Mouse (Mus musculus) frontal cortex, postnatal 14 days (tissue): ENCODE data around the gene Cisd3.
"Not testable (repeated sequence)": the region's sequence is repeated elsewhere in the genome, so short reads cannot be mapped to it uniquely, and the experiment has no call there.

Experiments
- DNase-seq, 2 experiments: peaks; one replicate each; pipeline ENCODE4 v3.0.0; 2022; ENCODE audit warnings: low spot score in 2 of 2

Cisd3 gene

DNA sequence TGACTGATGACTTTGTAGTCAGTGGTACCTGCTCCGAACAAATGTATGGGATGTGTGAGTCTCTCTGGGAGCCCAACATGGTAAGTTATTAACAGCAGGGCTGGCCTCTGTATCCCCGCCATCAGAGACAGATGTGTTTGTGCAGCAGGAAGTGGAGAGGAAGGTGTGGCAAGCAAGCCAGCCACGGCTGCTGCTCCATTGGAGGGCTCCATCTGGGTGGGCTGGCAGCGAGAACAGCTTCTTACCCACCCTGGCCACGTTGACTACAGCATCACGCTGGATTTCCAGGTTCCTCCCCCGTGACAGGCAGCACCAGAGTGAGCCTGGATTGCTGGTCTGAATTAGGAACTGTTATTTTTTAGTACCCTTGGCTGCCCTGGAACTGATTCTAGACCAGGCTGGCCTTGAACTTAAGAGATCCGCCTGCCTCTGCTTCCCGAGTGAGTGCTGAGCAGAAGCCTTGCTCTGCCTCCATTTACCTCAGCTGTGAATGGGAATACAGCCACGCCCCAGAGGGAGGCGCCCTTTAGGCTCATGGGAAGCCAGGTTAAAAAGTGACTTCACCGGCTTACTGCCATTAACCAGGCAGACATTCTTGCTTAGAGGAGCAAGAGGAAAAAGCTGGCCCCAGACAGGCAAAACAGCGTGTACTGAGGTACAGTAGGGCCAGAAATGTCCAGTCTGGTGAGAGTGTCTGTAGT is 25.7 kb downstream of the Cisd3 start:
- DNase-seq: no peak

DNA sequence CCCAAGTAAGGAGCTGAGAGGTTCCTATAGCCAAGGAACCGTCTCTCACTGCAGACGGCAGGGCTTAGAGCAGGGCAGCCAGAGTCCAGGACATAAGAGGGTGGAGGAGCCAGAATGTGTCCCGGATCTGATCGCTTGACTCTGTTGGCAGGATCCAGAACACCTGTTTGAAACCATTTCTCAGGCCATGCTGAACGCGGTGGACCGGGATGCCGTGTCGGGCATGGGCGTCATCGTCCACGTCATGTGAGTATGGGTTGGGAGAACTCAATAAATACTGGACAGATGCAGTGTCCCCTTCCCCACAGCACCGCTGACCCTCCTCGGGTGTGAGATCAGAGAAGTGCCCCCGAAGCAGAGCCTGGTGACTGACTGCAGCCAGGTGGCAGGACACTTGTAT is 26.7 kb downstream of the Cisd3 start:
- no peak for DNase-seq

DNA sequence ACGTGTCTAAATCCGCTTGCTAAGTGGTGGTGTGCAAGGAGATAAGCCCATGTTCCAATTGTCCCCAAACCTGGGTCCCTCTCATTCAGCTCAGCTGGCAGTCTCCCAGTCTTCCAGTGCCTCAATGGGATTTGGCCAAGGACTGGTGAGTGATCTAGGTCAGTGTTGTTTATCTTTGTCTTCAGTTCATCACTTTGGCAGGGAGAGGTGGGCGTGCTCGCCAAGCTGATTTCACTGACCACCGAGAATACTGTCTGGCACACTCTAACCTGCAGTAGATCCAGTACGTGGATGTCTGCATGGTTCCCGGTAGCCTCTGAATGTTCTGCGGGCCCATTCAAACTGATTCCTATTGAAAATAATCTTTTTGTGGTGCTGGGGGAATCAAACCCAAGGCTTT is 28.3 kb downstream of the Cisd3 start:
- DNase-seq: no peak

DNA sequence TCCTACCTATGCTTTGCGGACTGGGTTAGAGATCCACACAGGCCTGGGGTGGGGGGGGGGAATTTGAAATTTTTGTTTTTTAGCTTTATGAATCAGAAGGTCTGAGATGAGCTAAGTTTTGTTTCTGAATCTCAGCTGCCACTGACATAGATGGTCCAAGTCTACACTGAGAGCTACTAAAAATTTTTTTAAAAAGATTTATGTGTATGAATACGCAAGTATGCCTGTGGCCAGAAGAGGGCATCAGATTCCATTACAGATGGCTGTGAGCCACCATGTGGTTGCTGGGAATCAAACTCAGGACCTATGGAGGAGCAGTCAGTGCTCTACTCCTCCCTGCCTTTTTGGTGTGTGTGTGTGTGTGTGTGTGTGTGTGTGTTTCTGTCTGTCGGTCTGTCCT is 28.7 kb downstream of the Cisd3 start:
- DNase-seq: no peak

DNA sequence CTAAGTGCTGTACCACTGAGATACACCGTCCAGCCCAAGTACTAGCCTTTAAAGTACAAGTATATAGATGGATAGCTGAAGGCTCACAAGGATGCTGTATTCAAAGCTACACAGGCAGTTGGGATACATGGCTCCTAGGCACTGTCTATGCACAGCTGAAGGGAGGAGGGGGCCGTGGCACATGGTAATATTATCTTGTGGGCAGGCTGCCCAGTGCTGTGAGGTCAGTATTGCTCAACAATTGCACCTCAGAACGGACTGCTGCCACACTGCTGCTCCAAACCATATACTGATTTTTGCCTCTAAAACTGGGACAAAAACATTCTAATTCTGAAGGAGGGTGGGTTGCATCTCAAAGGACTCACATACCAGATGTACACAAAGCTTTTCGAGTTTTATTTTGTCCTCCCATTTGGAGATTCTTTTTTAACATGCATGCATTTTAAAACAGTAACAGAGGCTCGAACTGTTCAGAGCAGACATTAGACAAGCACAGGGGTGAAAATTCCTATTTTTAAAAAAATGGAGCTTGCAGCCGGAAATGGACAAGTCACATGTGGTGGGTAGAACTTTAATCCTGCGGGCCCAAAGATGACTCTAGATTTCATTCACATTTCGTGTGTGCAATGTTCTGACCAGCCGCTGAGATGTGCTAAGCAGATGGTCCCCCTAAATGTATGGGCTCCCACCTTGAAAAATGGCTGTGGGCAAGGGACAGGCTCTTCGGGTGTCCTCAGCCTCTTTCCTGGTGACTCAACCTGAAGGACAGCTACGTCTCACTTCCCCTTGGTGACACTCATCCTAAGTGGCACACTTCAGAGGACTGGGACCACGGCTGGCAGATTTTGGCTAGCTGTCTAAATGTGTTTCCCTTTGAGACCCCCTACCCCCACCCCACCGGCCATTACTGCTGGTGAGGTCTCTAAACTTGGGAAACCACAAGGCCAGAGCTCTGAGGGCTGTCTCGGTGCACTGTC is 29.4 kb downstream of the Cisd3 start:
- no peak for DNase-seq

DNA sequence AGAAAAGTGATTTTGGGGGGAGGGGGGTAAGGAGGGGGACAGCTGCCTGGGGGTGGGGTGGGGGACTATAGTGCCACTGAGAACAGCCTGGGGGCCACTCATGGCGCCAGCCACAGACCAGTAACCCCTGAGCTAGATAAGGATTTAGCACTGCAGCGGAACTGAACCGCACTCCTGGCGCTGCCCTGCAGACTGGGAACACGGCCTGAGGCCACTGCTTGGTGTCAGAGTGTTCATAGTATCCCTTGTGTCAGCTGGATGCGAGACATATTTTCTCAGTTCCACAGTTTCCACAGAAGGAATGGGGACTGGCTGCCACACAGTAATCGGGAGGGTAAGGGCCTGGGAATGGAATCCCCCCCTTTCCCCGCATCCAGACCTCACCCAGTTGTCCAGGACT is 30.4 kb downstream of the Cisd3 start:
- no peak for DNase-seq

DNA sequence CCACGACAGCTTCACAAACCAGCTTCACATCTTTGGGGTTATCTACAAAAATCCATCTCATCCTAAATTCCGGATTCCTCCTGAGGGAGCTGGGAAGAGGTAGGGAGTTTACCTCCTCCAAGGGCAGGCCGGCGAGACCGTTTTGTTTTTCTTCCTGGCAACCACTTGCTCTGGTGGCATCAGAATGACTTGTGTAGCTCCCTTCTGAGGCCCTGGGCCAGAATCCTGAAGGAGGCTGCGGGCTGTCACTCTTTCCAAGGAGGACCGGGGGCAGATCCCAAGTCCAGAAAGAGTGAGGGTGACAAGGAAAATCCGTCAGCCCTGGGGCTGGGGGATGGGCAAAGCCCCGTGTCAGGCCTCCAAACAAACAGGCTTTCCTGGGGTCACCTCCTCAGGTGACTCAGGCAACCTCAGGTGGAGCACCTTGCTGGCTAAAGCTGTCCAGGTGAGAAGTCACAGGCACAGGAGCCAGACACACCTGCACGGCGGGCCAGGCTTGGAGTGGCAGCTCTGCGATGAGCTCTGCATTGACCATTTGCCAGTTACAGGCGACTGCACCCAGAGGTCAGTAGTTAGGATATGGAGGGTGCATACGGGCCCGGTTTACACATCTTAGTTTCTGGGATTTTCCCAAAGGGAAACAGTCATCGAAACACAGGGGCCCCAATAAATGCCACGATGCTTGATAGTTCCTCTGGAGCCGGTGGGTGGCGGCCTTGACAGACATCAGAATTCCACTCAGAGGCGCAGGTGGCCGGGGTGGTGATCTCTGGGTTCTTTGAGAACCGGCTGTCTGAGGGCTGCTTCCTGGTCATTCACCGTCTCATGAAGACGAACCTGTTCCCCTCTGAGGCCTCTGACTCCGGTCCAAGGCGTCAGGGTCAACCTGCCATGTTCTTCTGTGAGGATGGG is 32.0 kb downstream of the Cisd3 start:
- DNase-seq: no peak

DNA sequence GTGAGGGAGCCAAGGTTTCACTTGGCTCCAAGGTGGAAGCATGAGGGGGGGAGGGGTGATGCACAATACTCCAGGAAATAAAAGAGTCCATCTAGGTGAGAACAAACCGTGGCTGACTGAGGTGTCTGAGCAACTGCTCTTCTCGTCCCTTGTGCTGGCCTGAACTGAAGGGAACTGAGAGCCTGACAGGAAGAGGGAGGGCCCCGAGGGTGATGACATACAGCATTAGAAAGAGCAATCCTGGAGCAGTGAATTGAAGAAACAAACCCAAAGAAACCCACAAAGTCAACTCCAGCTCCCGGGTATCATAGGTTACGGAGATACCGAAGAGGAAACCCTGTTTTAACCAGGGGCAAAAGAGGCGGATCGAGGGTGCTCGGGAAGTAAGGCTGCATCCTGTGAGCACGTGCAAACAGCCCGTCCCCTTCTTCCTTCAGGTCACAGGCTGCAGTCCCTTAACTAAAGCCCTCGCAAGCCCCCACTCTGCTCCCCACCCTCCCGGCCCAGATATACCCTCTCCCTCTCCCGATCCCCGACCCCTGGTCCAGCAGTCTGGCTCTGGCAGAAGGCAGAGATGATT is 32.7 kb downstream of the Cisd3 start:
- DNase-seq: no peak

DNA sequence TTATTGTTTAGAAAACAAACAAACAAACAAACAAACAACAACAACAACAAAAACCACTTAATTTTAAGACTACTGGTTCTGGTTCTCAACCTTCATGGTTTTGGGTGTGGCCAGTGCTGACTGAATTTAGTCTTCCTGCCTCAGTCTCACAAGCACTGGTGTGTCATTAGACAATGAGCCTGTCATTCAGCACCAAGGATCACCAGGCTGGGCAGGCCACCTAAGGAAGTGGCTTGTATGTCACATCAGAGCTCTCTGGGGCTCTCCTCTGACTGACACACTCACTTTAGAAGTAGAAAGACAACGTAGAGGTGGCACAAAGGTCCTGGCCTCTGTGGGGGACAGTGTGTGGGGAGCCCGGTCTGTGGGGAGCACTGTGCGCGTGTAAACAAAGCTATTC is 33.4 kb downstream of the Cisd3 start:
- no peak for DNase-seq

DNA sequence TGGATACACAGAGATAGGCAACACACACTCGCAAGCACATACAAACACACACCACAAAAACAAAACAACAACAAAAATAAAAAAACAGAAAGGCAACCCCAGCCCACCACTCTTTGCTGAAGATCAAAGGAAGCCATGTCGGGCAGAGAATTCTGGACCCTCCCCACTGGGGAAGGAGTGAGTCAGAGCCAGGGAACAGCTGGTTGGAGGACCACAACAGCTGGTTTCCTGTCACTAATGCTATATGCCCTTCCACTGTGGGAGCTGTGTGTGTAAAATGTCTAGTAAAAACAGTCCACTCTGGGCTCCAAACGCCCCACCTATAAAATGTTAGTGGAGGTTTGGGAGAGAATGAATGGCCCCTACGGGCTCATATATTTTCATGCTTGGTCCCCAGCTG is 35.7 kb downstream of the Cisd3 start:
- no peak for DNase-seq

DNA sequence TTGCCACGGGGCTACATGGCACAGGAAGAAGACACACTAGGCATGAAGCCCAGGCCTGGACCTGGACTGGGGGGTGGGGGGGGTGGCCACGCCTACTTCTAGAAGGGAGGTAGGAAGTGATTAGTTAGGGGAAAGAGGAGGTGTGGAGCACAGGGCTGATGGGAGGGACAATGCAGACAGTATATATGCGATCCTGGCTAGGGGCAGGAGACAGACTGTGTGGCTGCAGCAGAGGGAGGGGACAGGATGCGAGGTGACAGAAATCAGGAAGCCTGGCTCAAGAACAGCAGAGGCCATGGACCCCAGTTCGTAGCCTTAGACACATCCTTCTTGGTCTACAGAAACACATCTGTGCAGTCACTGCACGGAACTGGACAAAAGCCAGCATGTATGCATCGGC is 38.1 kb downstream of the Cisd3 start:
- no peak for DNase-seq

DNA sequence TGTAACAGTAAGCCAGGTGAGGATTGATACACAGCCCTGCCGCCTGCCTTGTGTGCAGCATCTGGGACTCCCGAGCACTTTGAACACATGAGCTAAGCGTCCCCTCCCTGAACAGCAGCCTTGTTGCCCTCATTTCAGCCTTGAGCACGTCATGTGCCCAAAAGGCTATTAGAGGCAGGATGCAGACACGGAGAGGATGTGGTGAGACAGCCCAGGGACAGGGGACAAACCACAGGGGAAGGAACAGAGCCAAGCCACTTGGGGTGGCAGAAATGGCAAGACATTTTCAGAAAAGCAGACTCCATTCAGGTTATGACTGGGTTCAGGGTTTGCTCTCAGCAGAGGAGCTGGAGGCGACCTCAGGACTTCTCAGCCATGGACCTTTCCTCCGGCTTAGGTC is 42.7 kb downstream of the Cisd3 start:
- DNase-seq: no peak

DNA sequence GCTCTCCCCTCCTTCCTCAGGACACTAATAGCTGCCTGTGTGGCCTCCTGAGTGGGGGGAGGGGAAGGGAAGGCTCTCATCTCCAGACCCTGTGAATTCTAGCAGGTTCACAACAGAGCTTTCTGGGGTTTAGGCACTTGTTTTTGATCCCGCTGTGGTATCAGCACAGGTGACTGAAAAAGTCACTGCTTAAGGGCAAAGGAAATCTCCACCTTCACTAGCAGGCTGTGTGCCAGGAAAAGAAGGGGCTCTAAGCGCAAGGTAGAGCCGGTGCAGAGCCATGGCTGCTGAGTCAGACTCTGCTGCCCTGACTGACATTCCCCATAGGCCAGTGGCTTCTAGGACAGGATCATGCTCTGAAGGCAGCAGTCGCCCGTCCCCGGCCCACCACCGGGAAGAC is 43.1 kb downstream of the Cisd3 start:
- no peak for DNase-seq

DNA sequence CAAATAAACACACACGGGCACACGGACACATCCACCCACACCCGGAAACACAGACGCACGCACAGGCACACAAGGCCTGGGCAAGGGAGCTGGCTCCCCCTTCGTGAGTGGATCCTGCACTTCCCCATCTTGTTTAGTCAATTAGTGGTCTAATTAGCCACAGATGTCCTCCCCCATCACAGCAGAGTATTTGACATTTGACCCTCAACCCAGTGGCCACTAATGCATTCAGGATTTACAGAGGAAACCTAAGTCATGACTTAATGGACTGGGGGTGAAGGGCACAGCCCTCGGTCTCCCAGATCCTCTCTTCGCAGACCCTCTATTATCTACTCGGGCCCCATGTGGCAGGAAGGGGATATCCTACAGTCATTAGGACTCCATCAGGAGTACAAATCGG is 48.1 kb downstream of the Cisd3 start:
- no peak for DNase-seq

DNA sequence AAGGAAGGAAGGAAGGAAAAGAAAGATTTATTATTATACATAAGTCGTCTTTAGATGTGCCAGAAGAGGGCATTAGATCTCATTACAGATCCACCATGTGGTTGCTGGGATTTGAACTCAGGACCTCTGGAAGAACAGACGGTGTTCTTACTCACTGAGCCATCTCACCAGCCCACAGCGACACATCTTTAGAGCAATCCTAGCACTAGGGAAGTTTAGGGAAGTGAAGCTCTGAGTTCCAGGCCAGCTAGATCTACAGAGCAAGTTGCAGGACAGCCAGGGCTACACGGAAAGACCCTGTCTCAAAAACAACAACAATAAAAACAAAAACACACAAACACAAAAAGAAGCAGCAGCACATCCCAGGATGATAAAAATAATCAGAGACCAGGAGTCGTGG is 49.2 kb downstream of the Cisd3 start:
- DNase-seq: not testable (repeated sequence)

DNA sequence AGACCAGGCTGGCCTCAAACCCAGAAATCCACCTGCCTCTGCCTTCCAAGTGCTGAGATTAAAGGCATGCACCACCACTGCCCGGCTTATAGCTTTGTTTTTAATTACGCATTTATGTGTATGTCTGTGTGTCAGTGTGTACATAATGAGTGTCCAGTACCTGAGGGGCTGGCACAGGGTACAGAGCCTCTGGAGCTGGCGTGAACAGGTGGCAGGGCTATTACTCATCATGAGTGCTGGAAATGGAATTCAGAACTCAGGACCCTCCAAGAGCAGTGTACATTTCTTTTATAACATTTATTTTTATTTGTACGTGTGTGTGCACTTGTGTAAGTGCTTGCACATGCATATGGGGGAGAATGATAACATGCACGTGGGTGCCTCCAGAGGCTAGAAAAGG is 51.0 kb downstream of the Cisd3 start:
- no peak for DNase-seq

DNA sequence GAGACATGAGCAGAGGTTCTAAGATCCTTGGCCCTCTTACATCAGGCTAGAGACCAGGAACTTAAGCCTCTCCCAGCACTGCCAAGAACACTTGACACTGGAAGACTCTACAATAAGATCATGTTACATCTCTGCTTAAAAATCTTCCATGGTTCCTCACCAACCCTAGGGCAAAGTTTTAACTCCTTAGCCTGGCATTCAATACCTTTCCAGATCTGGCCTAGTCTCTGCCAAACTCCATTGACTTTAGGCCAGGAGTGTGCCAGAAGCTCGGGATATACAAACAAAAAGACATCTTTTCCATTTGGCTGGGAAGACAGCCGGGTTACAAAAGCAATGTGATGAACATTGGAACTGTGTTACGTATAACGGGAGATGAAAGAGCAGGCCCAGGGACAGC is 52.0 kb downstream of the Cisd3 start:
- DNase-seq: no peak
